Mouse (Mus musculus) hindbrain, embryonic 14.5 days (tissue): Measurements from ENCODE around the gene Akap8l. TPM values are rescaled to one million over a fixed set of nuclear protein-coding genes. Genes with fewer than 3 reads are reported as not detected.
A peak's percentile ranks its signal among the peaks of the same experiment; 100 is the strongest.

Experiments used
- ATAC-seq: fragments of 200-750 bp; cut with Nextera tagmentation; 2 replicates; pipeline ENCODE4 v1.8.0; 2017; ENCODE audit warnings: moderate number of reproducible peaks, mild to moderate bottlenecking, moderate TSS enrichment, moderate library complexity; ENCODE audit not compliant: low FRiP score
- DNase-seq: peaks from one replicate; pipeline ENCODE4 v3.0.0-alpha.2; 2015; ENCODE audit warnings: low spot score
- H3K27ac ChIP-seq: fragments of 300-500 bp; sonication (generic); 2 replicates; pipeline ENCODE4 v1.5.1; 2014; ENCODE audit warnings: mild to moderate bottlenecking, moderate library complexity
- H3K27me3 ChIP-seq: fragments of 300-500 bp; sonication (generic); 2 replicates; pipeline ENCODE4 v1.6.1; 2014; ENCODE audit warnings: mild to moderate bottlenecking, low read length, mixed read lengths; ENCODE audit not compliant: control insufficient read depth, insufficient read depth
- H3K36me3 ChIP-seq: fragments of 300-500 bp; sonication (generic); replicated peaks from 2 replicates; pipeline ENCODE4 v1.6.1; 2014; ENCODE audit not compliant: control insufficient read depth, insufficient read depth
- H3K4me1 ChIP-seq: fragments of 300-500 bp; sonication (generic); replicated peaks from 2 replicates; pipeline ENCODE4 v1.6.1; 2014; ENCODE audit warnings: antibody characterized with exemption, low read length, mixed read lengths; ENCODE audit not compliant: control insufficient read depth, insufficient read depth
- H3K4me2 ChIP-seq: fragments of 300-500 bp; sonication (generic); replicated peaks from 2 replicates; pipeline ENCODE4 v1.6.1; 2014; ENCODE audit warnings: mild to moderate bottlenecking, moderate library complexity
- H3K4me3 ChIP-seq: fragments of 300-500 bp; sonication (generic); replicated peaks from 2 replicates; pipeline ENCODE4 v1.5.1; 2014; ENCODE audit warnings: mild to moderate bottlenecking, low read length
- H3K9ac ChIP-seq: fragments of 300-500 bp; sonication (generic); 2 replicates; pipeline ENCODE4 v1.6.1; 2014
- H3K9me3 ChIP-seq: fragments of 300-500 bp; sonication (generic); 2 replicates; pipeline ENCODE4 v1.6.1; 2016; ENCODE audit warnings: low read length; ENCODE audit not compliant: control insufficient read depth
- WGBS: fragments of 180-500 bp; shearing (Covaris S2); extraction: QIAGEN DNeasy Blood & Tissue Kit; methylation state at CpG from one replicate; pipeline ENCODE4 v1.1.7; 2014; 5-methylcytosine and 5-hydroxymethylcytosine counted together
- microRNA-seq: library from miRNA; unstranded; fragments of <30 nt; microRNA quantifications from one replicate; pipeline ENCODE4, GENCODE M21; 2016
- polyA plus RNA-seq: library from polyadenylated mRNA; unstranded; fragments of >200 nt; fragmentation: Nextera tagmentation; extraction: Ambion mirVana; gene quantifications from 2 replicates; pipeline ENCODE4 v1.2.1, GENCODE M21; 2014

Akap8l gene
- polyA plus RNA-seq, 1 experiment from 2014 or later, result 121 TPM

GRCm38 (mm10) chr17:32283771-32284221 is 66.6 kb downstream of the Akap8l start:
- H3K4me3 ChIP-seq, result peak overlapping the region; percentile 98
- peak overlapping the region; percentile 87 for H3K4me2 ChIP-seq
- peaks cover 38% of the 10 kb centered on the region for H3K4me1 ChIP-seq
- DNase-seq (peak; percentile 46), ATAC-seq (peak; percentile 68)
- no peaks in the 10 kb centered on the region for H3K36me3 ChIP-seq
- peak overlapping the region; percentile 98 for H3K9ac ChIP-seq
- H3K9me3 ChIP-seq, result no peaks in the 10 kb centered on the region
- no peaks in the 10 kb centered on the region for H3K27me3 ChIP-seq
- under 1% methylated on average over 28 of the region's 41 CpGs for WGBS
- H3K27ac ChIP-seq, result peak overlapping the region; percentile 100

DNA sequence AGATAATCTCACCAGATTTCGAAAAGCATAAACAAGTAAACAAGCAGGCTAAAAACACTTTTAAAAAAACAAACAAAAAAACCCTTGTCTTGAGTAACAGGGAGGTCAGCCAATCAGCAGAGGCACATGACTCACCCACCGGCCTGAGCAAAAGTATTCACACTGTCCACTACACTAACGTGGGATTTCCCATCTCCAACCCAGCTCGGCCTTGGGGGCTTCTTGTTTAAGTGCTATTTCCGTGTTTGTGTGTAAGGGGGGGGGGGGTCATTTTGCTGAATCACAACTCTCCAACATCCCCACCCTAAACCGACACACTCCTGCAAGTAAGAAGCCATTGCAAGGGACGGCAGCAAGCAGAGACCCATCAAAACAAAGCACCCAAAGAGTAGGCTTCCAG is 67.1 kb downstream of the Akap8l start:
- ATAC-seq (peak; percentile 5; the same call in 1 of the 2 replicates), DNase-seq (no peak)
- H3K27ac ChIP-seq, result peak overlapping the region; percentile 100
- peak overlapping the region; percentile 98 for H3K9ac ChIP-seq
- H3K27me3 ChIP-seq, result no peaks in the 10 kb centered on the region
- H3K4me2 ChIP-seq, result peak overlapping the region; percentile 87
- peak overlapping the region; percentile 98 for H3K4me3 ChIP-seq
- no peaks in the 10 kb centered on the region for H3K9me3 ChIP-seq
- H3K4me1 ChIP-seq, result peaks cover 35% of the 10 kb centered on the region
- no peaks in the 10 kb centered on the region for H3K36me3 ChIP-seq
- 10% methylated on average over 7 of the region's 7 CpGs for WGBS

DNA sequence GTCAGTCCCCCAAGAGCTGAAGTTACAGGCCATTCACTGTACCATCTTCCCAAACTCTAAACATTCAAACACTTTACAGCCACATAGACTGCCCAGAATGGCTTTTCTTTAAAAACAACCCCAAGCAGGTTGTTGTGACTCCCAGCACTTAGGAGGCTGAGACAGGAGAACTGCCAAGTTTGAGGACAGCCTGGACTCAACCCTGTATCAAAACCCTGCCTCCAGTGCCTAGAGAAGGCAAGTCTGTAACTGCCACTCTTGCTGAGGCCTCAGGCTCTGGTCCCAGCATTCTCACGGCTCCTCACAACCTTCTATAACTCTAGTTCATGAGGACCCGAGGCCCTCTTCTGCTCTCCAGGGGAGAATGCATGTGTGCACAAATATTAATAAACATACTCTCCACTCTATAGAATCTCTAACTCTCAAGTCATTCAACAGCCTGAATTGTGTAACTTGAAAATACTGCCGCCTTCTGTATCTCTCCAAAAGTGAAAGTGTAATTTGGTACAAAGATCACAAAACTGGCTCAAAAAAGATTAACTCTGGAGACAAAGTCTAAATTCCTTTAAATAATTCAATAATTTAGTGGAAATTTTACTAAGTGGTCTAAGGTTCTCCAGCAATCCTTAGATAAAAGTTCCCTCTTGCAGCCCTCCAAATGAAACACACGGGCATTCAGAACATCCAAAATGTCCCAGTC is 68.6 kb downstream of the Akap8l start:
- Histone ChIP-seq H3K4me3 (no peak overlapping the region), H3K9ac (no peak overlapping the region), H3K27ac (no peak overlapping the region), H3K27me3 (no peaks in the 10 kb centered on the region), H3K9me3 (no peaks in the 10 kb centered on the region), H3K36me3 (no peaks in the 10 kb centered on the region), H3K4me2 (peak overlapping the region; percentile 0; the same call in 1 of the 2 replicates), H3K4me1 (peaks cover 32% of the 10 kb centered on the region)
- DNase-seq (no peak), ATAC-seq (no peak)
- WGBS, result 79% methylated on average over 4 of the region's 4 CpGs

- H3K4me3 ChIP-seq, result no peak overlapping the region
- H3K4me2 ChIP-seq, result no peak overlapping the region
- no peaks in the 10 kb centered on the region for H3K9me3 ChIP-seq
- no peak for DNase-seq
- no peak overlapping the region for H3K27ac ChIP-seq
- no peak overlapping the region for H3K9ac ChIP-seq
- WGBS, result 97% methylated on average over 2 of the region's 2 CpGs
- peaks cover 32% of the 10 kb centered on the region for H3K4me1 ChIP-seq
- H3K36me3 ChIP-seq, result no peaks in the 10 kb centered on the region
- H3K27me3 ChIP-seq, result no peaks in the 10 kb centered on the region
- no peak for ATAC-seq
Measured at GRCm38 (mm10) chr17:32281126-32281525, 69.3 kb downstream of the Akap8l start.

DNA sequence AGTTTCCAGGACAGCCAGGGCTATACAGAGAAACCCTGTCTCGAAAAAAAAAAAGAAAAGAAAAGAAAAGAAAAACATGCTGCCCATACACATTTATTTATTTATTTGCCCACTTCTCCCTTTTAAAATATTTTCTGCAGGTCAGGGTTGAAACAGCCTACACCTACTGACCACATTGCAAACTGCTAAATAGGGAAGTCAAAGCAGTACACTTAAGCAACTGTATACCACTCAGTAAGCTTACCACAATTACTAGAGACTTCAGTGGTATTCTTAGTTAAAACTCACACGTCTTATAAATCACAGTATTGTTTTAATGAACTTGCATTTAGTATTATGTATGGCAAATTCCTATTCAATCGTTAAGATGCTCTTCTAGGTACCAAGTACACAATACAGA is 69.8 kb downstream of the Akap8l start:
- H3K4me2 ChIP-seq, result no peak overlapping the region
- 89% methylated on average over 3 of the region's 3 CpGs for WGBS

GRCm38 (mm10) chr17:32277201-32277600 is 73.2 kb downstream of the Akap8l start:
- no peak for DNase-seq
- WGBS, result 86% methylated on average over 1 of the region's 1 CpGs
- no peaks in the 10 kb centered on the region for H3K27me3 ChIP-seq

More for the DNA sequence above, 69.8 kb downstream of the Akap8l start:
- Histone ChIP-seq H3K36me3 (no peaks in the 10 kb centered on the region), H3K4me3 (no peak overlapping the region), H3K27ac (no peak overlapping the region), H3K27me3 (no peaks in the 10 kb centered on the region), H3K9me3 (no peaks in the 10 kb centered on the region), H3K4me1 (peaks cover 28% of the 10 kb centered on the region), H3K9ac (no peak overlapping the region)
- DNase-seq (no peak), ATAC-seq (no peak)

DNA sequence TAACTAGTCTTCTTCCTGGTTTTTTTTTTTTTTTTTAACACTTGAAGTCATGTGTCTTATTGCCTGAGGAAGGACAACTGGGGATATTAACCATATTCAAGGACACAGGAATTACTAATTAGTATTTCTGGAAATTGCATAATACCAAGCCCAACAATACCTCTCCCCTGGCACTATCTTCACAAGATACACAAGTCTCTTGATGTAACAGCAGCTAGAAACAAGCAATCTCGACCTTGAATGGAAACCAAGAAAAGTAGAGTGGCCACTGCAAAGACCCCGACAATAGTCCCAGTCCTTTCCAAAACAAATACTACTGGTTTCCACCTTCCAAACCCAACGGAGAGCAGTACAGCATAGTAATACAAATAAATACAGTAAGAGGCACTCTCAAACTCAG is 74.8 kb downstream of the Akap8l start:
- no peaks in the 10 kb centered on the region for H3K27me3 ChIP-seq
- no peaks in the 10 kb centered on the region for H3K9me3 ChIP-seq
- no peaks in the 10 kb centered on the region for H3K4me1 ChIP-seq
- no peak overlapping the region for H3K4me3 ChIP-seq
- 91% methylated on average over 3 of the region's 3 CpGs for WGBS
- DNase-seq, result no peak
- no peak overlapping the region for H3K27ac ChIP-seq
- ATAC-seq, result no peak
- no peak overlapping the region for H3K9ac ChIP-seq
- H3K36me3 ChIP-seq, result no peaks in the 10 kb centered on the region
- no peak overlapping the region for H3K4me2 ChIP-seq

More at GRCm38 (mm10) chr17:32277201-32277600, 73.2 kb downstream of the Akap8l start:
- Histone ChIP-seq H3K9ac (no peak overlapping the region), H3K27ac (no peak overlapping the region), H3K9me3 (no peaks in the 10 kb centered on the region), H3K4me2 (no peak overlapping the region), H3K4me3 (no peak overlapping the region), H3K36me3 (no peaks in the 10 kb centered on the region), H3K4me1 (peaks cover 11% of the 10 kb centered on the region; the same call in 1 of the 2 replicates)
- no peak for ATAC-seq

Small RNA genes within 50 kb of the gene (microRNA-seq; reads per million reads assigned to microRNA genes)
- gene Gm22201, result not detected

Other genes starting within 250 kb of the Akap8l start
- gene Notch3, start 183.8 kb downstream of the Akap8l start, polyA plus RNA-seq, result 8.1 and 9.8 TPM in 2 replicates
- gene Ephx3, start 161.1 kb downstream of the Akap8l start, polyA plus RNA-seq, result 0.23 TPM in 1 of 2 replicates, not detected in the other
- 87.9 and 89.3 TPM in 2 replicates for gene Brd4, start 65.9 kb downstream of the Akap8l start, polyA plus RNA-seq
- 41.8 and 46.2 TPM in 2 replicates for gene Akap8, start 29.4 kb downstream of the Akap8l start, polyA plus RNA-seq
- 45.9 and 47.5 TPM in 2 replicates for gene Wiz, start 38.8 kb upstream of the Akap8l start, polyA plus RNA-seq
- gene Rasal3, start 53.0 kb upstream of the Akap8l start, polyA plus RNA-seq, result 0.62 and 0.80 TPM in 2 replicates
- gene Pglyrp2, start 73.6 kb upstream of the Akap8l start, polyA plus RNA-seq, result not detected in 2 replicates
- gene Cyp4f39, start 102.1 kb upstream of the Akap8l start, polyA plus RNA-seq, result 0.99 and 1.2 TPM in 2 replicates
- gene Cyp4f17, start 155.4 kb upstream of the Akap8l start, polyA plus RNA-seq, result 6.8 and 10.5 TPM in 2 replicates
- gene Cyp4f16, start 186.0 kb upstream of the Akap8l start, polyA plus RNA-seq, result 15.2 and 17.1 TPM in 2 replicates